Mouse (Mus musculus) bone marrow macrophage, adult 2 months (primary cell): Measurements from ENCODE around the gene Zfp870.
"Not testable (repeated sequence)": the region's sequence is repeated elsewhere in the genome, so short reads cannot be mapped to it uniquely, and the experiment has no call there.

Experiments
- CTCF ChIP-seq: IDR thresholded peaks from 2 replicates; pipeline ENCODE4 v1.5.1; 2012; ENCODE audit warnings: low read depth, mild to moderate bottlenecking, low read length, moderate library complexity
- POLR2A ChIP-seq: IDR thresholded peaks from 2 replicates; pipeline ENCODE4 v1.6.1; 2012; ENCODE audit warnings: mild to moderate bottlenecking, low read depth, low read length, borderline replicate concordance

DNA sequence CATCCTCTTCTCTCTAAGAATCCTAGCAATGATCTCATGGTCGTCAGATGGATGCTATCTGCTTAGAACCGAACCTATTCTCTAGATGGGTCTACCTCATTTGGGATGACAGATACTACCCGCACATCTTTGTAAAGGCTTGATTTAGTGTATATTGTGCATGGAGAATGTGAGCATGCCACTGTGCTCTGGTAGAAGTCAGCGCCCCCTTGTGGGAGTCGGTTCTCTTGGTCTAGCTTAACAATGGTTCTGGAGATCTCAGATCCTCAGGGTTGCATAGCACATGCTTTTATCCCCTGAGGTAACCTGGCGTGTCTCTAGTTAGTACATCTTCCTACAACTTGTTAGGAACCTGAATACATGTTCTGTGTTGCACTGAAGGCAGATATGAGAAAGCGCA is 24.2 kb downstream of the Zfp870 start:
- TF ChIP-seq CTCF, POLR2A: not testable (repeated sequence)
